Mouse (Mus musculus) left cerebral cortex, postnatal 14 days (tissue): ENCODE measurements around the gene Nek11. TPM values are rescaled to one million over a fixed set of nuclear protein-coding genes. Genes with fewer than 3 reads are reported as not detected.

Source experiments
- DNase-seq, 2 experiments: peaks; one replicate each; pipeline ENCODE4 v3.0.0; 2021 to 2022; ENCODE audit warnings: low spot score in 2 of 2, mixed read lengths in 1 of 2
- intact Hi-C: fragments of 180-260 bp; cut with DNase I; formaldehyde crosslinking; loops from one replicate; pipeline ENCODE4 v1.15.1; 2025
- long read RNA-seq, 2 experiments: library from polyadenylated mRNA; stranded (forward); transcript quantifications; one replicate each; pipeline ENCODE4 v2.0.0; 2021
- total RNA-seq, 2 experiments: library from RNA; stranded (reverse); gene quantifications; 2 replicates each; pipeline ENCODE4 v1.2.3; 2021

Gene Nek11
- 1 to 10 TPM; 1.4 to 1.5 TPM for total RNA-seq
- long read RNA-seq, experiment 1, partial matches to known transcripts: 0 of 3 reads
- long read RNA-seq, experiment 1, other reads (novel, unspliced or antisense): 3 of 3 reads
- long read RNA-seq, experiment 2: 0 reads

DNA sequence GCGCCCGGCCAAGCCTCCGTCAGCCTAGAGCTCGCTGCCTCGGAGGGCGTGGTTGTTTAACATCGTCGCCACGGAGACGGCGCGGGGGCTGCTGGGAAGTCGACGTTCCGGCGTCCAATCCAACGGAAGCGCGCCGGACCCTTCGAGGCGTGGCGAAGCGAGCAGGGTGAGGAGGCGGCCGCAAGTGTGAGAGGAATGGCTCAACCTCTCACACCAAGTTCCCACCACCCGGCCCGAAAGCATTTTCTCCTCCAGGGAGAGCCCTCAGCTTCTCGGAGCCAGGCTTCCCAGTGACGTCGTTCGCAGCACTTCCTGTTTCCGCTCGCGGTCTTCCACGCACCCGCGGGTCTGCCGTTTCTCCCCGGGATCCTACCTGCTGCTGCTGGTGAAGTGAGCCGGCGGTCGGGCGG is at the start of gene Nek11, which contains the start of gene Aste1:
Gene Nek11, minus strand, starts transcription at position 307 of the 410 bp plus-strand sequence.
Gene Aste1, plus strand, starts transcription at position 175 of the 410 bp plus-strand sequence.
- peak; percentile 86 to 93 for DNase-seq
- intact Hi-C loops: no loop called here

DNA sequence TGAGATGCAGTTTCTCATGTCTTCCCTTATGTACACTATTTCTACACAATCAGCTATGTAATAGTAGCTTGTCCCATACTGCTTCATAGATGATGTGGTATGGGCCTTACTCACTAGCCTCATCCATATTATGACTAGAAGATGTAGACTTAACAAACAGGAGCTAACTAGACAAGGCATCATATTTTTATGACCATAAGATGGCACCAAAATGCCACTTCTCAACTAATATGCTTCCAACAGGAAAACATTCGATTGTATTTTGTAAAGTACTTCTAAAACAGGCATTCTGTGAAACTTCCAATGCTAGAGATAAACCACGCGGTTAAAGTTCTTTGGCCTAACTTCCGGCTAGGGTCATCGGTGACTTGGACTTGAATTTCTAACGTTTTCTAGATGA is 13.2 kb upstream of the Nek11 start:
- intact Hi-C loops: loop anchor here (10.0 kb wide), 1 partner anchor 716 kb away; no protein-coding TSS in a partner anchor
- no peak for DNase-seq

- intact Hi-C loops: no loop called here
- no peak for DNase-seq
These were observed 604 bp downstream of the Nek11 start for GRCm38 (mm10) chr9:105394720-105395119.

GRCm38 (mm10) chr9:105390616-105391015 is 4.7 kb downstream of the Nek11 start:
- DNase-seq: no peak
- intact Hi-C loops: no loop called here

DNA sequence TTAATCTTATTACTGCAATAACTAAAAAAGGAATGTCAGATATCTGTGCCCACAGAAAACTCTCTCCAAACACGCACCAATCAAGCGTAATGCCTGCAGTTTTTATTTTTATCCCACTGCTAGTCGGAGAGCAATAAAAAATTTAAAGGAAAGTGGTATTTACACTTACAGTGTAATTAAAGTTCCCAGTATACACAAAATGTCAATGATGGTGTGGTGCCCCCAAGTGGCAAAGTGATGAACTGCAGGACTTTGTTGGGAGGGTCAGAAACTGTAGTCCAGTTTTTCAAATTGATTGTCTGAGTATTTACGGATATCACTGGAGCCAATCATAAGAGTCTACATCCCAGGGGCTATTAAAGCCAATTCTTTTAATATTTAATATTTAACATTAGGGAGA is 6.0 kb downstream of the Nek11 start:
- intact Hi-C loops: loop anchor here (5.0 to 10.0 kb wide), 3 partner anchors 334 to 977 kb away; partner anchors contain the start of gene Mrpl3

DNA sequence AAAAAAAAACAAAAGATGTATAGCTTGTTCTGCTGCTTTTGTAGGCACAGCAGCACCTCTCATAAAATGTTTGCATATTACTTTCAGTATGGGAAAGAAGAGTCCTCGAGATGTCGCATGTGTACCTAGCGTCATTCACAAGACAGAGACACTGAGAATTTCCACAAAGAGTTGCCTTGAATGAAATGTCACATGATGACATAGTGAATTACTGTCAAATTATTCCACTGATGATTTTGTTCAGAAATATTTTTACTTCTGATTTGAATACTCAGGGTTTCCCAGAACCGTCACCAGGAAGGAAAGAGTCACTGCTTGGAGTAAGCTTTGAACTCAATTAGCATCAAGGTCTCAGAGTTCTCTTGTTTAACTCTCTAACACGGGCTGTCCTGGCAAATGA is 7.9 kb downstream of the Nek11 start:
- intact Hi-C loops: loop anchor here (5.0 to 10.0 kb wide), 3 partner anchors 333 to 975 kb away; partner anchors contain the start of gene Mrpl3
- DNase-seq: no peak

More for the DNA sequence above, 6.0 kb downstream of the Nek11 start:
- peak; percentile 72 to 89 for DNase-seq

- no peak for DNase-seq
- intact Hi-C loops: loop anchor here (5.0 to 10.0 kb wide), 3 partner anchors 72 to 325 kb away; partner anchors contain the start of gene Mrpl3
These were observed 15.7 kb downstream of the Nek11 start for GRCm38 (mm10) chr9:105379533-105380145.

DNA sequence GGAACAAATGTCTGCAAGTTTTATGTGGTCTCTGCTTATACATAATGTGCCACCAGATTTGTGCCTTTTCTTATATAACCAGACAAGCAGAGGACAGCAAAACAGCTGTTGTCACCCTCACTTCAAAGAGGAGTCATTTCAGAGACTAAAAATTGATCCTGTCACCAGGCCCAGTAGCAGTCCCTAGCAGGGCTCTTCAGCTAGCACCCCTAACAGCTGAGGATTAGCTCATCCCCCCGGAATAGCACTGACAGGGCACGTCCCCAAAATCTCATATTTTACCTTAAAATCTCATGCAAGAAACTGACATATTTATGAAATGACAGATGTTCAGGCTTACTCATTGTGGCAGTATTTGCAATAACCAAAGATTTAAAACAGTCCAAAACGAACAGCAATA is 17.7 kb downstream of the Nek11 start:
- intact Hi-C loops: loop anchor here (5.0 to 10.0 kb wide), 2 partner anchors 70 to 303 kb away; no protein-coding TSS in a partner anchor

GRCm38 (mm10) chr9:105376954-105377530 is 18.3 kb downstream of the Nek11 start:
- peak in 1 of 2 experiments; percentile 38 for DNase-seq
- intact Hi-C loops: loop anchor here (5.0 to 10.0 kb wide), 2 partner anchors 70 to 302 kb away; no protein-coding TSS in a partner anchor

More for the DNA sequence above, 17.7 kb downstream of the Nek11 start:
- DNase-seq: peak in 1 of 2 experiments; percentile 30

- intact Hi-C loops: loop anchor here (5.0 to 10.0 kb wide), 2 partner anchors 69 to 302 kb away; no protein-coding TSS in a partner anchor
These were observed 18.9 kb downstream of the Nek11 start for GRCm38 (mm10) chr9:105376411-105376810.

GRCm38 (mm10) chr9:105374361-105374760 is 21.0 kb downstream of the Nek11 start:
- intact Hi-C loops: loop anchor here (10.0 kb wide), 1 partner anchor 300 kb away; no protein-coding TSS in a partner anchor
- no peak for DNase-seq

More at GRCm38 (mm10) chr9:105376411-105376810, 18.9 kb downstream of the Nek11 start:
- DNase-seq: no peak

DNA sequence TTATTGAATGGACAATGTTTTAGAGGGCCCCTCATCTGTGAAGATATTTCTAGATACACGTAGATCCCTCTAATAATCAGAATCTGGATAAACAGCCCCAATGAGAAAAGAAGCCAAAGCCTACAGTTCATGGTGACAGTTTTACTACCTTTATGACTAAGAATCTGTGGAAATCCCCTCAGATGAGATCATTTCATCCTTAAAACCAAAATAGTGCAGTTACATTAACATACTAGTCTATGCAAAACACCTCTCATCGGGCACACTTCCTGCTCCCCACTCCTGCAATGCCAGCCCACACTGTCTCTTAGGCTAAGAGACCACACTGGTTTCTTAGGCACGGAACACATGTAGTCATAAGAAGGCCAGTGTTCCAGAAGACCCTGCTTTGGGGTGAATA is 26.7 kb downstream of the Nek11 start:
- intact Hi-C loops: no loop called here
- DNase-seq: no peak

DNA sequence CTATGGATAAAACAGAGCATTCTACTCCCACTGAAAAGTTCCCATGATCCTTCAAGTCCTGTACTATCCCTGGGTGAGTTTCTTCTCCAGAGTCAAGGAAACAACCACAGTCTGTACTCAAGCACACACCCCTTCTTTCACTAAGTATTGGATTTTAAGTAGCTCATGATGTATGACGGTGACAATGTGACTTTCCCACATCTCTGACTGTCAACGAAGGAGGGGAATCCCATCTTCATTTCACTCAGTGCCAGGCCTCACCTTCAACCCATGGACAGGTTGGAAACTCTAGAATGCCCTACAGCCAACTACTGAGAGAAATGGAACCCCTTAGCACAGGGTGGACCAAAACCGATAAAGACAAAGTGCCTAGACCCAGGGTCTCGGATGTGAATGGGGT is 29.1 kb downstream of the Nek11 start:
- no peak for DNase-seq
- intact Hi-C loops: no loop called here

DNA sequence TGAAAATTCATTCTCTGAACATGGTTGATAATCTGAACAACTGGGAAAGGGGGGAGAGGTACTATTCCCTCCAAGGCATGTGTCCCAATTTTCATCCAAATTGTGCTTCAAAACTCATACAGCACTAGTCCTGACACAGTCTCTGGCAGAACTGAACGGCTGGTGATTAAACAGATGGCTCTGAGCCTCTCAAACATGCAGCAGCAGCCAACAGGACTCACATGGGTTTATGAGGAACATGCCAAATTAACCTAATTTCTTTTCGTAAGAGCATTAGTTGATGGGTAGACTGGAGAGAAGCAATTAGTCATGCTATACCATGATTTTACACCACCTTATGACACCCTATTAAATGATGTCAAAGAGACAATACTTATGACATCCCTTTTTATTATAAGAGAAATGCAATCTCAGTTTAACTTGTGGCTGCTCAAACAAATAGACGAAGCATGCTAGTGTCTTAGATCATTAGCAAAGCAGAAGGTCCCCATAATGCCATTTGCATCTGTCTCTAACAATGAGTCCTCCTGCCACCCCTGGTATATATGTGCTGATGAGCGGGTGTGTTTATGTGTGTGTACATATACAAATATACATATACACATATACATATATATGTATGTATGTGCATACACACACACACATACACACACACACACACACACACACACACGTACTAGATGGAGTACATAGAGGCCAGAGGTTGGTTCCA is 31.6 kb downstream of the Nek11 start:
- DNase-seq: peak; percentile 11 to 37
- intact Hi-C loops: no loop called here

DNA sequence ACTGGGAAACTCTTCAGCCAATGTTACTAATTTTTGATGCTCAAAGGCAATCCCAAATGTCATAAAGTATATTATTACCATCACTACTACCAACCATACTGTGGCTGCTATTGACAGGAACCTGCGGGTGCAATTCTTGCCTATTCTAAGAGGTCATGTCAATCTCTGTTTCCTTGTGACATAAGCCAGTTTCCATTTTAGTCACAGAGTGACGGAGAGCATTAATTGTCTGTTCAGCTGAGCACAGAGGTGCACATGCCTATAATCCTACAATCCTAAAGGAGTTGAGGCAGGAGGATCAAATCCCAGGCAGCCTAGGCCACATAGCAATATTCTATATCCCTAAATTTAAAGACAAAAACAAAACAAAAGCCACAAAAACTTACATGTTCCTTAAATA is 33.1 kb downstream of the Nek11 start:
- intact Hi-C loops: no loop called here
- DNase-seq: no peak

DNA sequence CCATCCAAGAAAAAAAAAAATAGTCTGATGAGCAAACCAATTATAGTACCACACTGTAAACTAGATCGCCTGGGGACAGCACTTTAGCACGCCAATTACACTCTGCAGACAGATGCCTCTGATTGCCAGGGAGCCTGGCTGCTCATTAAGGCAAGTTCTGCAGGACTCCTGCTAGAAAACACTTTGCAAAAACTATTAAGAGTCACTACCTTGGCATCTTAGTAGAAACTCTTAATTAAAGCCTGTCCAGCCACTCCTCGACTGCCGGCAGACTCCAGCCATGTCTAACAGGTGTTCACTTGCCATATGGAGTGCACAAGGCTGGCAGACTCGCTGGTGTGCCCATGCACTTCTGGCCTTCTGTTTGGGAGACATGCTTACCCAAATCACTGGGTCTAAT is 46.3 kb downstream of the Nek11 start:
- intact Hi-C loops: no loop called here
- DNase-seq: peak in 1 of 2 experiments; percentile 26

DNA sequence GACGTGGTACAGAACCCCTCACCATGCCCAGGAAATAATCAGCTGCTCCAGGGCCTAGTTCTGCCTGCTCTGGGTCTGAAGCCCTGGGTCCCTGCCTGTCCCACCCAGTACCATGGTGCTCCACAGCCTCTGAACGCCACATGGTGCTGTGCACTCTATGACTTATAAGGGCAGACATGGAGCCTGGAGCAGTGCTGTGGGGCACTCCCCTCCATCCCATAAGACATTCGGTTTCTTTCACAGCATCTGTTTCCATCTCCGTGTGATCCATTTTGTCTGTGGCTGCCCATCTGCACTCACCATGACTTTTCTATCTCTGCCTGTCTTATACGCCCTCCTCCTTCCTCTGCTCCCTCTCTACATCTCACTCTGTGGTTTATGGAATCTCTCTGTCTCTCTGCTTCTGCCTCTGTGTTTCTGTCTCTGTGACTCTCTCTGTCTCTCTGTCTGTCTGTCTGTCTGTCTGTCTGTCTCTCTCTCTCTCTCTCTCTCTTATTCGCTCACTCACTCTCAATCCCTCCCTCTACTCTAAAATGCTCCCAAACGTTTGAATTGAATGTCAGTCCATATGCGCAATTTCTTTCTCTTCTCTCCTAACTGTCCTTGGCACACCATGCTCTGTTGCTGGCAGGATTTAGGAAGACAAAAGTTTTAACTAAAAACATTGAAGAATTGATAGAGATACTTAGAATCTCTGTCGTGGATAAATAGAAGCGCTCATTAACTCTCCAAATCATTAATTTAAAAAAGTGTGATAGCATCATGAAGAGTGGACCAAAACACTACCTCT is 46.9 kb downstream of the Nek11 start:
- DNase-seq: no peak
- intact Hi-C loops: no loop called here

- DNase-seq: peak in 1 of 2 experiments; percentile 18
These were observed 52.2 kb downstream of the Nek11 start for GRCm38 (mm10) chr9:105342994-105343656.

More at GRCm38 (mm10) chr9:105342994-105343656, 52.2 kb downstream of the Nek11 start:
- intact Hi-C loops: no loop called here
